Mouse (Mus musculus) mesoderm, embryonic 11.5 days (tissue): ENCODE measurements around the gene Ptpn22.
A peak's percentile ranks its signal among the peaks of the same experiment; 100 is the strongest.
"Not testable (repeated sequence)": the region's sequence is repeated elsewhere in the genome, so short reads cannot be mapped to it uniquely, and the experiment has no call there.

ENCODE experiments used
- DNase-seq: peaks from one replicate; pipeline ENCODE4 v3.0.0-alpha.2; 2012; ENCODE audit warnings: low read depth, low spot score

Gene Ptpn22

GRCm38 (mm10) chr3:103858881-103859801 lies at the start of gene Ptpn22:
TSS of gene Ptpn22 (plus strand) at chr3:103859795.
- no peak for DNase-seq

- no peak for DNase-seq
Measured at GRCm38 (mm10) chr3:103809799-103810150, 49.8 kb upstream of the Ptpn22 start.

GRCm38 (mm10) chr3:103810967-103811366 lies 48.6 kb upstream of the Ptpn22 start:
- DNase-seq: no peak

- no peak for DNase-seq
Measured at GRCm38 (mm10) chr3:103827548-103827947, 32.0 kb upstream of the Ptpn22 start.

GRCm38 (mm10) chr3:103829036-103829435 lies 30.6 kb upstream of the Ptpn22 start:
- DNase-seq: no peak

DNA sequence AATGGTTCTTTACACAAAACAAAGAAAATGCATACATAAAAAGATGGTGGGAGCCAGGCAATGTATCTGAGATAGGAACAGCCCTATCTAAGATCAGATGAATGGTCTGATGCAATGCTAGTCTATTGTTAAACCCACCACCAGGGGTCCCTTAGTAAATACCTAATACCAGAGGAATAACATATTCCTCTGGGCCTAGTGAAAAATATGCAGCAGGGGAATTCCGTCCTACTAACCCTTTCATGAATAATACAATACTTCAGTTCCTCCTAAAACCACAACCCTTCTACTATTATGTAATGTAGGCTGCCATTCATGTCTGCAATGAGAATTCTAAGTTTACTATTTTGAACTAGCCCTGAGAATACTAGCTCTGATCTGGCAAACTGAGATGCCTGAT lies 28.9 kb upstream of the Ptpn22 start:
- DNase-seq: not testable (repeated sequence)

DNA sequence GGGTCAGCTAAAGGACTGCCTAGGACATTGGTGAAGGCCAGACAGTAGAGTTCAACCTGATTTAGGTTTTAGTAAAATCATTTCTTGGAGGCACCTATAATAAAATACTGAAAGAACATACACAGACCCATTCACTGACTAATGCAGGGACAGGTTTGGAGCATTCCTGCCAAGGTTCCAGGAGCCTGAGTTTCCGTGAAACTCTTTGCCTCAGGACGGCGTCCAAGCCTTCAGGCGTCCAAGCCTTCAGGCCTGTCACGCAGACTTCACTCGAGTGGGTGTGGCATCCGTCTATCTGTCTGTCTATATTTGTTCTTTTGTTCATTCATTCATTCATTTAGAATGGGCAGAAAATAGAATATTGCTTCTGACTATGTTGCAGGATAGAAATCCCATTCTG lies 28.4 kb upstream of the Ptpn22 start:
- no peak for DNase-seq

DNA sequence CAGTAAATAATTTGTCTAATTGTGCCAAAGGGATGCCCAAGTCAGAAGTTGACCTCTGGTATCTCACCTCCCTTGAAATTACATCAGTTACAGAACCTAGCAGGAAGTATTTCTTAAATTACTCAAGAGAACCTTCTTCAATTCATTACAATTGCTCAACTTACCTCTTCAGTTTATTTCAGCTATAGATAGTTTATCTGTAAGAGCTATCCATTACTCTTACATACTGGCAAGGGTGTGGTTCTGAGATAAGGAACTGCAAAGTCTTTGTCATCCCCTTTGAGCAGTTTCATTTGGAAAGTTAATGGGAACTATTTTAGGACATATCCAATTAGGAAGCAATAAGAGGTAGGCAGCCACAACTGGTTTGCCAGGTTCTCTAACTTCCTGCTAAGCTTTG lies 27.2 kb upstream of the Ptpn22 start, which contains the start of gene Bcl2l15:
TSS of gene Bcl2l15 (plus strand) at position 176 of the 400 bp plus-strand sequence.
- no peak for DNase-seq

DNA sequence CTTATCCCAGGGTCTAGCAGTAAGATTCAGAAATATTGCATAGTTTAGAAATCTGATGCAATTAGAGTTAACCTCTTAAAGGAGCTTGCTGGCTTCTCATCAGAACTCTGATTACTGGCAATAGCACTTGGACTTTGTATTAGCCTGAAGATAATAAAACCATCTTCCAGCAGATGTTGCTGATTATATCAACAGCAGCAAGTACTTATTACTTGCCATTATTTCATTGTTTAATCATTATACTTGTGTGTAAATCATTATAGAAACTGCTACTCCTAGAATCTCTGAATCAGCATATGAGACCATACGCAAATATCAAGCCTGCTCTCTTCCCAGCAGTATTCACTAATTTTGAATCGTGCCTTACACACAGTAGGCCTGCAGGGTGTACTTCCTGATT lies 25.6 kb upstream of the Ptpn22 start:
- DNase-seq: no peak

DNA sequence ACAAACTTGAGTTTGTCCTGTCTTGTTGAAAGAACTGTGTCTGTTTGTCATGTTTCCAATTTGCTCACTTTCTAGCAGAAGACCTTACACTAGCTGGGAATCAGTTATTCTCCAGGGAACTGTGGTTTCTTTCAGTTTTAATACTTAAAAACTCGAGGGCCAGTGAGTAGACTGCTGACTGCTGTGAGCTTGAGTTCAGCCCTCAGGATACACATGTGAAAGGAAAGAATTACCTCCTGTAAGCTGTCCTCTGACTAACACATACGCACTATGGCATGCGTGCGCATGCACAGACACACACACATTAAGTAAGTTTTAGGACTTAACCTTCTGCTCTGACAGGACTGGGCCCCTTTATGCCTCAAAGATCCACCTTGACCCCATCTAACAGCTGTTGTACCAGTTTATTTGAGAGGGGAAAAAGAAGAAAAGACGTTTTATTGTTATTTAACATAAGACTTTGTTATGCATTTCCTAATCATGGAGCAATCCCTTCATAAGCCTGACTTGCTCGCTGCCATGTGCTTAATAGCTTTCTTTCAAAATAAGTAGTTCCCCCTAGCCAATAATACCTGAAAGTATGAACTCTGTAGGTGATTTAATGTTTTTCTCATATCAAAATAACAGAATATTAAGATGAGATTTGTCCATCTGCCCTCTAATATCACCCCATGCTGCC lies 24.2 kb upstream of the Ptpn22 start:
- DNase-seq: no peak

- no peak for DNase-seq
Measured at GRCm38 (mm10) chr3:103835951-103836310, 23.7 kb upstream of the Ptpn22 start.

DNA sequence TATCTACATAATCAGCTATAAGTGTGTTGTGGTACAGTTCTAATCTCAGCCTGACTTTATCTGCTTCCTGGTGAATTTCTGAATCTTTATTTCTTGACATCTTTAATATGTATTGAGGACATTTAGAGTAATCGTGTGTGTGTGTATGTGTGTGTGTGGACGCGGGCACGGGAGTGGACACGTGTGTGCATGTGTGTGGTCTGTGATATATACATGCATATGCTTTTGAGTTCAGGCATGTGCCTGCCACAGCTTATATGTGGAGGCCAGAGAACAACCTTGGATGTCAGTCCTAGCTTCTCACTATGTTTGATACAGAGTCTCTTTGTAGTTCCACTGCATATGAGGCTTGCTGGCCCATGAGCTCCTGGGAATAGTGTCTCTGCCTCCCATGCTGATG lies 23.1 kb upstream of the Ptpn22 start:
- DNase-seq: no peak

- no peak for DNase-seq
Measured at GRCm38 (mm10) chr3:103839711-103840110, 19.9 kb upstream of the Ptpn22 start.

GRCm38 (mm10) chr3:103840195-103840594 lies 19.4 kb upstream of the Ptpn22 start:
- DNase-seq: not testable (repeated sequence)

GRCm38 (mm10) chr3:103840946-103841345 lies 18.6 kb upstream of the Ptpn22 start:
- not testable (repeated sequence) for DNase-seq

GRCm38 (mm10) chr3:103850644-103851363 lies 8.8 kb upstream of the Ptpn22 start:
- DNase-seq: no peak

DNA sequence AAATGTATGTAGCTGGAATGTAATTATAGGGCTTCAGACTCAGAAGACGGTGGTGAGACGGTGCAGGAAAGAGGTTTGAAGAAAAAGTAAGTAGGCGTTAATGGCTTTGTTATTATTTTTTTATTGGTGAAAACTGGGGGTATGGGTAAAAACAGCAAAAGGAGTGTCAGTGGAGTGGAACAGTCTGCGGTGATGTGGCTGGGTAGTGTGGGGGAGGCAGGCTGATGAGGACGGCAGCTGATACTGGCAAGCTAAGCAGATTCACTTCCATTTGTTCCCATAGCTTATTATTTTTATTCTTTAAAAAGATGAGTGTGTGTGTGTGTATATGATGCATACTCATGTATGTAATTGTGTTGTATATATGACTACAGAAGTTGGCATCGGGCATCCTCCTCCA lies 8.1 kb upstream of the Ptpn22 start:
- DNase-seq: no peak

GRCm38 (mm10) chr3:103851882-103852281 lies 7.7 kb upstream of the Ptpn22 start:
- DNase-seq: no peak

DNA sequence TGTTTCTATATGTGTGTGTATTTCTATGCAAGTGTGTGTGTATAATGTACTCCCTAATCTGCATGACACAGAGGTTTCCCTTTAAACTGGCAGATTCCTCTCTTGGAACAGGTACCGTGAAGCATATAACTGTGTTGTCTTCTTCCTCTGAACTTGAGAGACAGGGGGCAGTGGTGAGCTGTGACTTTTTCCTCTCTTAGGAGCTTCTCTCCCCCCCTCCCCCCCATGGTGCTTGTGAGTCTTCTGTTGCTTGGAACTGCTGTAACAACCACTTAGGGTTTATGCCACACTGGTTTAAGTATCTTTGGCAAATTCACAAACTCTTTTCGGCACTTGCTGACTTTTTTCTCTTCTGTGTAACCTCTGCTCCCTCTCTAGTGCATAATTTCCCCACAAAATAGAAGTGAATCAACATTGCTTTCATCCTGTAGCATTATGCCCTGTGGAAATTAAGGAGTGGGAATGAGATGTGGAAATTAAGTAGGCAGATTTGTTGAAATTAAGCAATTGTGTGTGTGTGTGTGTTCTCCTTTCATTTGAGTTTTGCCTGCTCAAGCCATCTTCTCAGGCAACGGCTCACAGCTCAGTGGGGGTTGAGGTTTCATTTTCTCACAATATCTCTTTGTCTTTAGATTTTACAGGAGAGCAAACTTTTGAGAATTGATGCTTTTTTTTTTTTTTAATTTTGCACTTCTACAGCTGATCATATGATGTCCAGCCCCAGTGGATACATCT lies 6.9 kb upstream of the Ptpn22 start:
- peak; percentile 31 for DNase-seq

DNA sequence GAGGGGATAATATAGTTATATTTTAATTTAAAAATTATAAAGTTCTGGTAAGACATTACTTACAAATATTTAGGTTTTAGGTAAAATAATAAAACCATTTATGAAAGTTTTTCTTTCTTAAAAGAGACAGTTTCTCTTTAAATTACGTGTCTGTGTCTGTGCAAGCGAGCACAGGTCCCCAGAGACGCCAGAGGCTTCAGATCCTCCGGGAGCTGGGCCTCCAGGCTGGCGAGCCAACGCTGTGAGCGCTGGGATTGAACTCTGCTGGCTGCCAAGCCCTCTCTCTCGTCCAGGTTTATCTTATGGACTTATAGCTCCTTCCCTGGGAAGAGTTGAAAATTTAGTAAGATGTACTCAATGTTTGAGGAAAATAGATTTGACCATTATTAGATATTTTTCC lies 5.8 kb upstream of the Ptpn22 start:
- DNase-seq: no peak

DNA sequence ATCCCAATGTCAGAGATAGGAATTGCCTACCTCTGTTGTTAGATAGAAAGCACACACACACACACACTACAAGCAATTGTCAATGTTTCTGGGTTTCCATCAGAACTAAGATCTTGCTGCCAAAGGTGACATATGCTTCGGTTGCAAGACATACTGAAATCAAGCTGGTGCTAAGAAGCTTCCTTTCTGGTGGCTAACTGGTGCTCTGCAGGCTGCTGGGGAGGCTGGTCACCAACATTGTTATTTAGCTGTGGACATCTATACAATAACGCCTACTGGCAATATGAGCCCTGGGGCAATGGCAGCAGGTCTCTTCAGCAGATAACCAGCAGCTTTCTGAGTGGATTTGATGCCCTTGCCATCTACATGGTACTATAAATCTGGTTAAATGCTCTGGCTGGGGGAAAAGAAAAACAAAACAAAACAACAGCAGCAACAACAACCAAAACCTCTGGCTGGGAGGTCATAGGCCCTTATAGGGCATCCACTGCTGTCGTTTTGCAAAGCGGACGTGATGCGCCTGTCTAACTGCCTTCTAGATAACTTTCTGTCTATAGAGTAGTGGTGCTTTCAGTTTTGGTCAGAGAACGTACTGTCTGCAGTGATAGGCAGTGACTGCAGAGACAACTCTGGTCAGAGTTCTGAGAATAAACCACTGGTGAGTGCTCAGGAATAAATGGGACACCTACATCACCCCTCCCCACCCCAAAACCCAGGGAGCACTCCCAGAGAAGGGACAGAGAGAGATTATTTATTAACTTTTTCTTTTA lies 2.4 kb upstream of the Ptpn22 start:
- DNase-seq: no peak
